Mouse (Mus musculus) bone marrow, adult 2 months (tissue): ENCODE data around the gene Paqr3. TPM values are rescaled to one million over a fixed set of nuclear protein-coding genes. Genes with fewer than 3 reads are reported as not detected.

Source experiments
- H3K27ac ChIP-seq: fragments of 200-500 bp; 2 replicates; pipeline ENCODE4 v1.5.1; 2012; ENCODE audit warnings: low read depth, mild to moderate bottlenecking, control low read depth, inconsistent platforms, low read length; ENCODE audit not compliant: control insufficient read depth, poor library complexity, insufficient read depth
- H3K4me1 ChIP-seq: fragments of 200-500 bp; 2 replicates; pipeline ENCODE4 v1.6.1; 2011; ENCODE audit warnings: low read length; ENCODE audit not compliant: control insufficient read depth, insufficient read depth
- H3K4me3 ChIP-seq: fragments of 200-500 bp; replicated peaks from 2 replicates; pipeline ENCODE3; 2011; ENCODE audit warnings: mild to moderate bottlenecking, low read depth, low read length, control low read depth; ENCODE audit not compliant: control insufficient read depth
- CTCF ChIP-seq: fragments of 200-500 bp; IDR thresholded peaks from 2 replicates; pipeline ENCODE4 v1.5.1; 2011; ENCODE audit warnings: low read length, control low read depth; ENCODE audit not compliant: control insufficient read depth, insufficient read depth
- POLR2A ChIP-seq: fragments of 200-500 bp; IDR thresholded peaks from 2 replicates; pipeline ENCODE4 v1.6.1; 2011; ENCODE audit warnings: low read depth, mild to moderate bottlenecking, control low read depth, low read length, borderline replicate concordance; ENCODE audit not compliant: control insufficient read depth
- WGBS: fragments of 180-500 bp; shearing (Covaris S2); methylation state at CpG from one replicate; pipeline ENCODE4 v1.1.7; 2018; 5-methylcytosine and 5-hydroxymethylcytosine counted together
- polyA plus RNA-seq: library from polyadenylated mRNA; stranded (reverse); fragments of >200 nt; gene quantifications from 2 replicates; pipeline ENCODE4 v1.2.4, GENCODE M21; 2011; ENCODE audit warnings: low replicate concordance; ENCODE audit not compliant: missing spikeins, insufficient read depth, insufficient read length

The Paqr3 gene
- polyA plus RNA-seq, 1 experiment: 1.2 TPM

GRCm38 (mm10) chr5:97078641-97079040 is 32.8 kb downstream of the Paqr3 start:
- TF ChIP-seq CTCF (no peak), POLR2A (no peak)
- no peaks in the 10 kb centered on the region for H3K4me1 ChIP-seq
- H3K27ac ChIP-seq: no peak overlapping the region
- 88% methylated on average over 5 of the region's 5 CpGs for WGBS
- no peak overlapping the region for H3K4me3 ChIP-seq

DNA sequence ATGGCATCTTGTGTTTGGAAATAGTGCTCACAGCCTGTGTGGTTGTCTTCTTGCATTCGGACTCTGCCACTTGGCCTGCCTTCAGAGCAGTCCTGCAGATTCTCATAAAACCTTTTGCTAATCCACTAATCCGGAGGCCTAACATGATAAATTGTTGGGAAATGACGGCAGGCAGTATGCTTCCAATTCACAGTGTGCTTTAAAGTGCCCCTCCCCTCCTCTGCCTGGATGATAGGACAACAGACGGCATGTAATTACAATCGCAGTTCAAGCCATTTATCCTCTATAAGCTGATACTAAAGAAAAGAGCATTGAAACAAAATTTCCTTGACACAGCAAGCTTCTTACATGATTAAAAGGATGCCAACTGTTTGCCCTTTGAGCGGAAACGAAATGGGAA is 33.7 kb downstream of the Paqr3 start:
- WGBS: 94% methylated on average over 7 of the region's 7 CpGs
- no peaks in the 10 kb centered on the region for H3K4me1 ChIP-seq

GRCm38 (mm10) chr5:97076167-97076566 is 35.2 kb downstream of the Paqr3 start:
- no peak overlapping the region for H3K4me3 ChIP-seq
- TF ChIP-seq CTCF (no peak), POLR2A (no peak)
- WGBS: 90% methylated on average over 5 of the region's 5 CpGs
- no peak overlapping the region for H3K27ac ChIP-seq
- H3K4me1 ChIP-seq: no peaks in the 10 kb centered on the region

More for the DNA sequence above, 33.7 kb downstream of the Paqr3 start:
- TF ChIP-seq CTCF (no peak), POLR2A (no peak)
- H3K4me3 ChIP-seq: no peak overlapping the region
- no peak overlapping the region for H3K27ac ChIP-seq

- H3K4me1 ChIP-seq: no peaks in the 10 kb centered on the region
- no peak overlapping the region for H3K27ac ChIP-seq
- TF ChIP-seq POLR2A (no peak), CTCF (no peak)
- WGBS: 94% methylated on average over 11 of the region's 11 CpGs
- no peak overlapping the region for H3K4me3 ChIP-seq
Observed at GRCm38 (mm10) chr5:97075476-97076151, 35.8 kb downstream of the Paqr3 start.

- 86% methylated on average over 4 of the region's 4 CpGs for WGBS
Observed at GRCm38 (mm10) chr5:97065746-97066145, 45.6 kb downstream of the Paqr3 start.

DNA sequence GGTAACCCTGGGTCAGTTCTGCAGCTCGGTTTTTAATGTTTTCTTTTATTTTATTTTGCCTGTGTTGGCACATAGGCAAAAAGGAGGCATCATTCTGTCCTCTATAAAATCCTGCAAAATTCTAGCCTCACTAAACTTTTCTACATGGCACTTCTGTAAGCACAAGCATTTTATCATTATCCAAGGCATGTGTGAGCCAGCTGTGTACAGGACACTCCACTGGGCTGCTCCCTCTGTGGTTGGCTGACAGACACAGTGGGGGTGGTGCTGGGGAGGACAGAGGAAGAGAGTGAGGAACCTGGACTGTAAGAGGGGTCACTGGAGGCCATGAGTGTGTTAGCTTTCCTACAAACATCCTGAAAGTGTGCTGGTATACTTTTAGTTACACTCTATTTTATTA is 49.4 kb downstream of the Paqr3 start:
- Histone ChIP-seq H3K4me1 (no peaks in the 10 kb centered on the region), H3K27ac (no peak overlapping the region), H3K4me3 (no peak overlapping the region)
- TF ChIP-seq CTCF (no peak), POLR2A (no peak)
- 74% methylated on average over 1 of the region's 1 CpGs for WGBS

More at GRCm38 (mm10) chr5:97065746-97066145, 45.6 kb downstream of the Paqr3 start:
- no peak for TF ChIP-seq CTCF
- no peak for TF ChIP-seq POLR2A
- no peak overlapping the region for H3K4me3 ChIP-seq
- H3K27ac ChIP-seq: no peak overlapping the region
- no peaks in the 10 kb centered on the region for H3K4me1 ChIP-seq

DNA sequence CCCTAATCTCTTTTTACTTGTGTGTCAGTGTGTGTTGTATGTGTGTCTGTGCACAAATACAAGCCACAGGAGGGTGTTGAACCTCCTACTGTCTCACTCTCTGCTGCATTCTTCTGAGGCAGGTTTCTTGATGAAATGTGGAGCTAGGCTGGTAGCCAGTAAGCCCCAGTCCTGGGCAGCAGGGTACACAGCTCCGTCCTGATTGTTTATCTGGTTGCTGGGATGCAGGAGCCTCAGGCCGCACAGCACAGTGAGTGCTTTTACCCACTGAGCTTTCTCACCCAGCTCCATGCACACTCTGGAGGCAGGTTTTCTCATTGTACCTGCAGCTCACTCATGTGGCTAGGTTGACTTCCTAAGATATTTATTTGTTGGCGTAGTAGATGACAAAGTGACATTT is 50.5 kb downstream of the Paqr3 start:
- Histone ChIP-seq H3K4me3 (no peak overlapping the region), H3K4me1 (no peaks in the 10 kb centered on the region), H3K27ac (no peak overlapping the region)
- TF ChIP-seq POLR2A: no peak
- no peak for TF ChIP-seq CTCF
- WGBS: 87% methylated on average over 3 of the region's 3 CpGs

DNA sequence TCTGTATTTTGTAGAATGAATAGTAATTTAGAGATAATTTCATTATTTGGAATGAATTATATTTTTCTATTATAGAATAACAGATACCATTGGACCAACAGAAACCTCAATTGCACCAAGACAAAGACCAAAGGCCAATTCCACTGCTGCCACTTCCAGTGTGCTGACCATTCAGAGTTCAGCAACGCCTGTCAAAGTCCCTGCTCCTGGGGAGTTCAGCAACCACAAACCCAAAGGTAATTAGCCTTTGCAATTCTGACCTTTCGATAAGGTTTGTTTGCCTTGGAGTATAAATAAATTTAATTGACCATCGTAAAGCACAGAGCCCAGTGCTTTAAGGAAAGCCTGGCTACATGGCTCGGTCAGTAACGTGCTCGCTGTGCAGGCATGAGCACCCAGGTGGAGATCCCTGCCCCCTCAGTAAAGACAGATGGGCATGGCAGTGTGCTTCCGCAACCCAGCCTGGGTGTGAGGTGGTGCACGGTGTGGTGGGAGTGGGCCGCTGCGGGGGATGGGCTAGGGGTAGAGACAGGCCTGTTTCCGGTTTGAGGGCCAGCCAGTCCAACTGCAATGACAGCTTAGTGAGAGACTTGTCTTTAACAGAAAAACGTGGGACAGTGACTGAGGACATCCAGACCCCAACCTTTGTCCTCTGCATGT is 54.5 kb downstream of the Paqr3 start:
- TF ChIP-seq POLR2A (no peak), CTCF (no peak)
- no peak overlapping the region for H3K27ac ChIP-seq
- H3K4me3 ChIP-seq: no peak overlapping the region
- WGBS: 97% methylated on average over 12 of the region's 12 CpGs
- H3K4me1 ChIP-seq: no peaks in the 10 kb centered on the region; the same call in 1 of the 2 replicates
